Mouse (Mus musculus): Measurements from ENCODE around the gene Olfr1121. TPM values are rescaled to one million over a fixed set of nuclear protein-coding genes. Genes with fewer than 3 reads are reported as not detected.
"Not testable (repeated sequence)": the region's sequence is repeated elsewhere in the genome, so short reads cannot be mapped to it uniquely, and the experiment has no call there.

The Olfr1121 gene
- total RNA-seq (2021), result not detected

GRCm38 (mm10) chr2:87369595-87369994, at the start of gene Olfr1121:
TSS of gene Olfr1121 (plus strand) at chr2:87369895.
- DNase-seq, result no peak

- no peak for DNase-seq
Measured at GRCm38 (mm10) chr2:87354515-87354914, 15.2 kb upstream of the Olfr1121 start, which contains the start of gene Olfr1120. TSS of gene Olfr1120 (plus strand) at chr2:87354815.

- DNase-seq, result not testable (repeated sequence)
Measured at GRCm38 (mm10) chr2:87360121-87360520, 9.6 kb upstream of the Olfr1121 start.

DNA sequence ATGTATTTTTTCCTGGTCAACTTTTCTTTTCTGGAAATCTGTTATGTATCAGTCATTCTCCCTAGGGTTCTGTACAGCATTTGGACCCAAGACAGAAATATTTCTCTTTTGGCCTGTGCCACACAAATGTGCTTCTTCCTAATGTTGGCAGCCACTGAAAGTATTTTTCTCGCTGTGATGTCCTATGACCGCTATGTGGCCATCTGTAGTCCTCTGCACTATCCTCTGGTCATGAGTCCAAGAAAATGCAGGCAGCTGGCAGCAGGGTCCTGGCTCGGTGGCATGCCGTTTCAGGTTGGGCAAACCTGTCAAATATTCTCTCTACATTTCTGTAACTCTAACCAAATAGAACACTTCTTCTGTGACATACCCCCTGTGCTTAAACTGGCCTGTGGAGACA, 2.0 kb downstream of the Olfr1121 start:
- DNase-seq, result no peak

GRCm38 (mm10) chr2:87383935-87384334, 14.2 kb downstream of the Olfr1121 start:
- DNase-seq, result no peak

GRCm38 (mm10) chr2:87385549-87385948, 15.9 kb downstream of the Olfr1121 start, which contains the start of gene Olfr1122:
TSS of gene Olfr1122 (plus strand) at chr2:87385849.
- no peak for DNase-seq

- not testable (repeated sequence) for DNase-seq
Measured at GRCm38 (mm10) chr2:87393605-87394004, 23.9 kb downstream of the Olfr1121 start.

GRCm38 (mm10) chr2:87394686-87395085, 25.0 kb downstream of the Olfr1121 start:
- DNase-seq, result not testable (repeated sequence)

GRCm38 (mm10) chr2:87416335-87416734, 46.6 kb downstream of the Olfr1121 start, which contains the start of gene Olfr1123:
TSS of gene Olfr1123 (plus strand) at chr2:87416635.
- no peak for DNase-seq

Other genes with a start within 250 kb of the Olfr1121 start
- gene Olfr1110, start 229.6 kb upstream of the Olfr1121 start, total RNA-seq (2021), result not detected
- gene Olfr1111, start 217.3 kb upstream of the Olfr1121 start, total RNA-seq (2021), result not detected
- not detected for gene Olfr1112, start 182.1 kb upstream of the Olfr1121 start, total RNA-seq (2021)
- not detected for gene Olfr1113, start 160.9 kb upstream of the Olfr1121 start, total RNA-seq (2021)
- not detected for gene Olfr1115, start 121.9 kb upstream of the Olfr1121 start, total RNA-seq (2021)
- gene Olfr1116, start 102.4 kb upstream of the Olfr1121 start, total RNA-seq (2021), result not detected
- gene Olfr1118, start 62.3 kb upstream of the Olfr1121 start, total RNA-seq (2021), result not detected
- not detected for gene Olfr1120, start 15.1 kb upstream of the Olfr1121 start, total RNA-seq (2021)
- under 1 TPM in 1 of 2 experiments, not detected in 1; 0.05 TPM for gene Olfr1122, start 16.0 kb downstream of the Olfr1121 start, total RNA-seq (2021)
- not detected for gene Olfr1123, start 46.7 kb downstream of the Olfr1121 start, total RNA-seq (2021)
- gene Olfr1124, start 60.4 kb downstream of the Olfr1121 start, total RNA-seq (2021), result not detected
- gene Olfr1126, start 84.1 kb downstream of the Olfr1121 start, total RNA-seq (2021), result not detected
- gene Pramel7, start 127.2 kb downstream of the Olfr1121 start, total RNA-seq (2021), result not detected
- not detected for gene Pramel6, start 136.7 kb downstream of the Olfr1121 start, total RNA-seq (2021)
- gene Olfr153, start 161.9 kb downstream of the Olfr1121 start, total RNA-seq (2021), result not detected
- not detected for gene Olfr1128, start 175.6 kb downstream of the Olfr1121 start, total RNA-seq (2021)
- not detected for gene Olfr1129, start 204.0 kb downstream of the Olfr1121 start, total RNA-seq (2021)
- gene Olfr1130, start 236.3 kb downstream of the Olfr1121 start, total RNA-seq (2021), result not detected

Measured in heart, postnatal 4 days (tissue).